Mouse (Mus musculus): Measurements from ENCODE around the gene Tmem91.

The Tmem91 gene

DNA sequence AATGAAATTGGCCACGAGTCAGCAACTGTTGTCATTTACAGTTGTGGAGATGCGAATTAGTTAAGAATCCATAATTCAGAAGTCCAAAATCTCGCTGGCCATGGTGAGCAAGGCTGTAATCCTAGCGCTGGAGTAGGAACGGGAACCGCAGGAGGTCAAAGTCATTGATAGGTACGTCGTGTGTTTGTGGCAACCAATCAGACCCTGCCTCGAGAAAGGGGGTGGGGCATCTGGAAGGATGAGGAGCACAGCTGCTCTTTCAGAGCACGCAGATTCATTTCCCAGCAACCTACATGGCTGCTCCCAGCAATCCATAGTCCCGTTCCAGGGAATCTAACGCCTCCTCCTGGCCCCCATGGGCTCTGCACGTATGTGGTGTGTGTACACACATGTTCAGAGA is 24.9 kb upstream of the Tmem91 start:
- DNase-seq, result no peak

DNA sequence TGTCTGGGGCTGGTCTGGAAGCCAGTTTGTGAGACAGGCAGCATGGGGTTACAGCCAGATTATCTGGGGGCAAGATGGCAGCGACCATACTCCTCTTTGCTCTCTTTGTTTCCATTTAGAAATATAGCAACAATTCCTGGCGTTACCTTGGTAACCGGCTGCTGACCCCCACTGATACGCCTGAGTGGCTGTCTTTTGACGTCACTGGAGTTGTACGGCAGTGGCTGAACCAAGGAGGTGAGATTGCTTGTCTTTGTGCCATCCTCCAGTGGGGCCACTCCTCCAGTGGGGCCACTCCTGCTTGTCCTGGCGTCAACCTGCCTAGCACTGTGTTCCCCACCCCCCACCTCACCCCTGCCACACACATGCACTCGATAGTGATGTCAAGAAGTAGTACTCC is 19.1 kb upstream of the Tmem91 start:
- no peak for DNase-seq

DNA sequence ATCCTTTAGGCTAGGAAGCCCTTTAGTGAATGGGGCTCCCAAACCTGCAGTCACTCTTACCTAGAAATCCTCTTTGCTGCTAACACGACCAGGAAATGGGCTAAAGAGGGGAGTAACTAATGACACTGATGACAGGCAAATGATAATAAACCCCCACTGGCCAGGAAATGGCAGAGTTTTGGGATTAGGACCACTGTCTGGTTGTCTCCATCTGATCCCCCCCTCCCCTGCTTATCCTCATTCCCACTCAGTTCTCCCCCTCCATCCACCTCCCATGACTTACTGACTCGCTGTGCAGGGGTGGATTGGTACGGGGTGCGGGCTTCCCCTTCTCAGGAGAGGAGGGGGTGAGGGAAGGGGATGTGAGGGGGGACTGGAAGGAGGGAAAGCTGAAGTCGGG is 15.1 kb upstream of the Tmem91 start:
- peak in 1 of 2 experiments; percentile 29 for DNase-seq

DNA sequence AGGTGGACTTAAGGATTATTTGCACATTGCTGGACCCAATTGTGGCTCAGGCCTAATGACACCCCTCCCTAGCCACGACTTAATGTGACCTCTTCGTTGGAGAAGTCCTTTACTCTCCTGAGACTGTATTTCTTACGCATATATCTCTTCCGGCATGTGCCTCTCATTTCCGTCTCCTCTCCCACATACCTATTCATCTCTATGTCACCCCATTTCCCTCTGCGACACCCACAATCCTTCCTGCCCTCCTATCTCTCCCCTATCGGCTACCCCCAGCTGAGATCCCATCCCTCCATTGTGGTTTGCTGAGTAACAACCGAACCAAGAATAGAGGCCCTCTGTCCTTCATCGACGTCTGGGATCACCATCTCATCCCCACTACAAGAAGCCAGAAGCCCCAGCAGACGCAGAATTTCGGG is 14.6 kb upstream of the Tmem91 start:
- no peak for DNase-seq

DNA sequence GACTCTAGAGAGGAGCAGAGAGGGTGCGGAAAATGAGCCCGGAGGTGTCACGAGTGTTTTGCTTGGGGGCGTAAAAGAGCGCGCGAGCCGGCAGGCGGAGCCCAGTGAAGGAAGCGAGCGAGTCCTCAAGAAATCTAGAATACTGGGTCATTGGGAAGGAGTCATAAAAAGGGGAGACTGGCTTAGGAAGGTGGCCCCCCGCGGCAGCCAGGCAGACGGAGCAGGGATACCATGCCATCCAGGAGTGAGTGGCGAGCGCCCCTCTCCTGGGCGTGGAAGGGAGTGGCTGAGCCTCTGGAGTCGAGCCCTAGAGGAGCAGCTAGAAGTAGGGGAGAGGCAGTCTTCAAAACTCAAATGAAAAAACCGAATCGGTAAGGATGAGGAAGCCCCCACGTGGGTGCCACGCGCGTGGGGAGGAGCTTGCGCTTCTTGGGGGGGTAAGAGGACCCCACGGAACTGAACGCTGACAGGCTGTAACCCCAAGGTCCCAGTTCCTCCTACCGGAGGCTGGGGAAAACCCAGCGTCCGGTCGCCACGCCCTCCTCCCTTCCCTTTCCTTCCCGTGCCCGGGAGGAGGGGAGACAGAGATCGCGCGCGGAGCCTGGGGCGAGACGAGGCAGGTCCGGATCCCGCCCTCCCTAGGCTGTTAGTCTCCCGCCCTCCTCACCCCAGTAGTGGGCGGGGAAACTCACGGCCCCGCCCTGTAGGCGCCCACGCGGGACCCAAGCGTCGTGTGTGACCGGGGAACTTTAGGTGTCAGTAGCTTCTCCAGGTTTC is 14.0 kb upstream of the Tmem91 start:
- peak; percentile 77 to 92 for DNase-seq

DNA sequence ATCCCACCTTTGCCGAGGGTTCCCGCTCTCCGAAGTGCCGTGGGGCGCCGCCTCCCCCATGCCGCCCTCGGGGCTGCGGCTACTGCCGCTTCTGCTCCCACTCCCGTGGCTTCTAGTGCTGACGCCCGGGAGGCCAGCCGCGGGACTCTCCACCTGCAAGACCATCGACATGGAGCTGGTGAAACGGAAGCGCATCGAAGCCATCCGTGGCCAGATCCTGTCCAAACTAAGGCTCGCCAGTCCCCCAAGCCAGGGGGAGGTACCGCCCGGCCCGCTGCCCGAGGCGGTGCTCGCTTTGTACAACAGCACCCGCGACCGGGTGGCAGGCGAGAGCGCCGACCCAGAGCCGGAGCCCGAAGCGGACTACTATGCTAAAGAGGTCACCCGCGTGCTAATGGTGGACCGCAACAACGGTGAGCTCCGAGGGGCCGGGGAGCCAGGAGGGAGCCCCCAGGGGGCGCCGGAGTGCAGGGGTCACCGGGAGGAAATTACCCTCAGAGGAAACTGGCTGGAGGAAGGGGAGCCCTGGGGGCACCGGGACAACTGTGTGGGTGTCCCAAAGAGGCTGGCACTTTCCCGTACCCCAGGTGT is 12.9 kb upstream of the Tmem91 start:
- peak; percentile 64 to 72 for DNase-seq

DNA sequence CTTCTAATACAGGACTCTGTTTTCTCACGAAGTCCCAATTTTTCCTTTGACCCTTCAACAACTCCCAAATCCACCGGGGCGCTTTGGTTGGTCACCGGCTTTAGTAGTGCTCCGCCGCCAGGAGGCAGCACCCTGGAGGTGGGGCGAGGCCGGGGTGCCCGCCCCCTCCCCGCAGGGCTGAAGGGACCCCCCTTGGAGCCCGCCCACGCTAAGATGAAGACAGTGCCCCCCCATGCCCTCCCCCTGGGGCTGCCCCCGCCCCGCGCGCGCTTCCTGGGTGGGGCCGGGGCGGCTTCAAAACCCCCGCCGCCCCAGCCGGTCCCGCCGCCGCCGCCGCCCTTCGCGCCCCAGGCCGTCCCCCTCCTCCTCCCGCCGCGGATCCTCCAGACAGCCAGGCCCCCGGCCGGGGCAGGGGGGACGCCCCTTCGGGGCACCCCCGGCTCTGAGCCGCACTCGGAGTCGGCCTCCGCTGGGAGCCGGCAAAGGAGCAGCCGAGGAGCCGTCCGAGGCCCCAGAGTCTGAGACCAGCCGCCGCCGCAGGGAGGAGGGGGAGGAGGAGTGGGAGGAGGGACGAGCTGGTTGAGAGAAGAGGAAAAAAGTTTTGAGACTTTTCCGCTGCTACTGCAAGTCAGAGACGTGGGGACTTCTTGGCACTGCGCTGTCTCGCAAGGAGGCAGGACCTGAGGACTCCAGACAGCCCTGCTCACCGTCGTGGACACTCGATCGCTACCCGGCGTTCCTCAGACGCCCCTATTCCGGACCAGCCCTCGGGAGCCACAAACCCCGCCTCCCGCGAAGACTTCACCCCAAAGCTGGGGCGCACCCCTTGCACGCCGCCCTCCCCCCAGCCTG is 11.9 kb upstream of the Tmem91 start, which contains the start of gene Tgfb1:
TSS of gene Tgfb1 (plus strand) at position 323 of the 852 bp plus-strand sequence.
- DNase-seq, result peak; percentile 80 to 89

DNA sequence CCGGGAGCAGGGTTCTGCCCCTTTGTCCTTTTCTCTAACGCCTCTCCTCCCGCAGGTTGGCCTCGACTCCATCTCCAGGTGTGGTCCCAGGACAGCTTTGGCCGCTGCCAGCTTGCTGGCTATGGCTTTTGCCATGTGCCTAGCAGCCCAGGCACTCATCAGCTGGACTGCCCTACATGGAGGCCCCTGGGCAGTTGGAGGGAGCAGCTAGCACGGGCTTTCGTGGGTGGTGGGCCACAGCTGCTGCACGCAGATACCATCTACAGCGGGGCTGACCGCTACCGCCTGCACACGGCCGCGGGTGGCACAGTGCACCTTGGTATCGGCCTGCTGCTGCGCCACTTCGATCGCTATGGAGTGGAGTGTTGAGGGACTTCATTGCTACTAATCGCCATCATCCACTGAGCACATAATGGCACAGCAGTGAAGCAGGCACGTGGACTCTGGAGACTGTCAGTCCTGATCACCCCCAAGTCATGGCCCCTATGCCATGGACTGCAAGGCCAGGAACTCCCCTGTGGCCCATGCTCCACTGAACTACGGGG is 11.0 kb upstream of the Tmem91 start:
- DNase-seq, result peak in 1 of 2 experiments; percentile 40

DNA sequence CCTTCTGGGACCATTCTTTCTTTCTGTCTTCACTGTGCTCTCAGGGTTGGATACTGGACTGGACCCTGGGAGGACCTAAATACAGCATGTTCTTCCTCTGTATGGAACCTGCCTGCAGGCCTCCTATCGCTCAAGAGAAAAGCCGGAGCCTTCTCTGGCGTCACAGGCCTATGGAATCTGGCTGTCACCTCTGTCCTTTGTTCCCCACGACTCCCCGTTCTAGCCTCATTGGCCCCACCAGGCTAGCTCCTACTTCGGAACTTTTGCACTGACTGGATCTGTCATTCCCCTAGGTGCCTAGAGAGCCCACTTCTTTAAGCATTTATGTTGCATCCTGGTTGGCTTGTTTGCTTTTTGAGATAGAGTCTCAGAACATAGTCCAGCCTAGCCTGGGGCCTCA is 9.7 kb upstream of the Tmem91 start:
- no peak for DNase-seq

DNA sequence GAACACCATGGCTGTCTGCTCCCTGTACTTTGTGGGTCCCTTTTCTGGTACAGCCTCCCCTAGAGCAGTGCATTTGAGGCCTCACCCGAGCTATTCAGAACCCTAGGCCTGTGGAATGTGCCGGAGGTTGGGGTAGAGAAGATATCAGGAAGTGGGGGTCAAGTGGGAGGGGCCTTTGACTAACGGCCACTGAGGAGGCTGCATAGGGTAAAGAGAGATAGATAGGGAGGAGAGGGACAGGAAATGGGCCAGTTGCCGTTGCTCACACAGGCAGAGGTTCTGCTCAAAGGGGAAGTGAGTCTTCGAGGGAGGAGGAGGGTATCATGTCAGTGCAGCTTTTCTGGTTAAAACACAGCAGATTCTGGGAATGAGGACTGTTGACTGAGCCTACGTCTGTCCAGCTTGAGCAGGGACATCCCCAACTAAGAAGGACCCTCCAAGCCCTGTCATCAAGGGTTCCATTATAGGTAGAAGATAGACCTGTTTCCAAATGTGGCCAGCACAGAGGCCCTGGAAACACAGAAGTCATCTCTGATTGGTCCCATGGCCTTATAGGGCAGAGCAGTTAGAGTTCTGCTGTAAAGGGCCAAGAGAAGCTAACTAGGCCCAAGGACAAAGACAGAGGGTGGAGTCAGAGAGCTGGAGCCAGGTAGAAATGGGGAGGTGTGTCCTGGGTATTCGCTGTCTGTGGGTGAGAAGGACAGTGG is 8.7 kb upstream of the Tmem91 start:
- DNase-seq, result peak; percentile 55 to 64

DNA sequence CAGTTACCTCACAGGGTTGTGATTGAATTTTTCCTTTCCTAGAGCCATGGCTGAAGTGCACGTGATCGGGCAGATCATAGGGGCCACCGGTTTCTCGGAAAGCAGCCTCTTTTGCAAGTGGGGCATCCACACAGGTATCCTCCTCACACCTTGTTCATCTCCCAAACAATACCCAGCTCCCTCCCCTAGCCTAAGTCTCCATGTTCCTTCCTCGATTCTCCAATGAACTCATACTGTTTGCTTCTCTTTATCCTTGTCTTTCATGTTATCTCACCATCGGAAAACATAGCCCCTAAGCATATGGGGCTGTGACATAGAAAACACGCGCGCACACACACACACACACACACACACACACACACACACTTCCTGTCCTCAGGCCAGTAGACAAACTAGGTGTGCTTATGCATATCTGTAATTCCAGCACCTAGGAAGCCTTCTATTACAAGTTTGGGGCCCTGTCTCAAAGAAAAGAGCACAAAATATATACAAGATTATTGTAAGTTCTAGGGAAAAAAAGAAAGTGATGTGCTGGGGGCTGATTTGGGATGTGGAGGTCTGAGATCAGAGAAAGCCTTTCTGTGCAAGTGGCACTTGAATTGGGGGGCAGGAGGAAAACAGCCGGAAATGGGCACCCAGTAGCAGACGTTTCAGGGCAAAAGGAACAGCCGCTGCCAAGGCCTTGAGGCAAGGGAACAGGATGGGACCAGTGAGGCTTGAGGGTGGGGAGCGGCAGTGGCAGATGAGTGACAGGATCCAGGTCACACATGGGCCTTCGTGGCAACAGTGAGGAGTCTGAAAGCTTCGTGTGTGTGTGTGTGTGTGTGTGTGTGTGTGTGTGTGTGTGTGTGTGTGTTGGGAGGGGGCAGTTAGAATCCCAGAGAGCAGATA is 6.6 kb upstream of the Tmem91 start:
- DNase-seq, result no peak

DNA sequence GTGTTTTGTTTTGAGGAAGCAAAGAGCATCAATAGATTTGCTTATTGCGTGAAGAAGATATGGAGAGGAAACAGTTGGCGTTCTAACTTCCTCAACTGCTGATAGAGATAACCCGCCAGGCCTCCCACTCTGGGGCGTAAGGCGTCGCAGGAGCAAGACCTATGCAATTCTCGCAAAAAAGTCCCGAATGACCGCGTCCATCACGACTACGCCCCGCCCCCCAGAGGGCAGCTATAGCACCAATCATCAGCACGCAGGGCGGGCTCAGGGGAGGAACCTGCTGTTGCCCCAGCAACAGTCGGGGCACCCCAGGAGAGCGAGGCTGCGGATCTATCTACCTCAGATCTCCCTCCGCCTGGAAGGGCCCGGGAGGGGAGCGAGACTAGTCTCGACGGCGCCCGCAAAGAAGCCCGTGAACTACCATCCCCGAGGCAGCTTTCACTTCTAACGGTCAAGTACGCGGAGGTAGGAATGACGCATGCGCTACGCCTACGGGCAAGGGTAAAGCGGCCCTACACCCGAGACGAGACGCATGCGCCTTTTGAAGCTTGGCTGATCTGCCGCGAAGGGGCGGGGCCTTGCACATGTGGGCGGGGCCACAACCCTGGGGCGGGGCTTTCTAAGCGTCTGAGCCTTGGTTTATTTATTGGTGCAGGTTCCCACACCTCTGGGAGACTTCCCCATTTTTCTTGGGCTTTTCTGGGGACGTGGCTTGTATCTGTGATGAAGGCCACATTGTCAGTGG is 5.7 kb upstream of the Tmem91 start, which contains the start of gene B9d2:
TSS of gene B9d2 (plus strand) at position 267 of the 745 bp plus-strand sequence.
- peak; percentile 97 to 98 for DNase-seq

DNA sequence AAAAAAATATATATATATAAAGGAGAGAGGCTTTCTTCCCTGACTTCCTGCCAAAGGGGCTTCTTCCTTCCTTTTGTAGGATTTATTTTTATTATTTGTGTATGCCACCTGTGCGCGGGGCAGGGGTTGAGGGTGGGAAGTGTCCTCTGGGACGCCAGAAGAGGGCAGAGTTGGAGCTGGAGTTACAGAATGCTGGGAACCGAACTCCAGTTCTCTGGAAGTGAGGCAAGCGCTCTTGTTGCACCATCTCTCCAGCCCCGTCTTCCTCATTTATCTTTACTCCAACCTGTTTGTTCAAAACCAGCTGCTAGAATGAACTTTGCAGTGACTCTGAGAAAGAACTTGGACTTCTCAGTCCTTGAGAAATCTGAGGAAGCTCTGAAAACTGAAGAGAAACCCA is 5.0 kb upstream of the Tmem91 start:
- no peak for DNase-seq

DNA sequence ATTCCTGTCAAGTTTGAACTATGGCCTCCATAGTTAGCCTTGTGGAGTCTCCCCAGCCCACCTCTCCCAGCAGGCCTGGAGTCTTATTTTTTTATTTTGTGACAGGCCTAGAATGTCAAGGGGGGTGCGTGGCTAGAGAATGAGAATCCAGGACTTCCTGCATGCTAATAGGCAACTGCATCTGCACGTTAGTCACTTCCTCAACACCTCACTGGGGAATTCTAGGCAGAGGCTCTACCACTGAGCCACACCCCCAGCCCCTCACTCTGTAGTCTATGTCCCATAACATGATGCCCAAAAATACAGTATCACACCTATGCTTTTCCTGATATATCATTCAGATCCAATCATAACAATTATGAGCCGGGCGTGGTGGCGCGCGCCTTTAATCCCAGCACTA is 2.0 kb upstream of the Tmem91 start:
- no peak for DNase-seq

DNA sequence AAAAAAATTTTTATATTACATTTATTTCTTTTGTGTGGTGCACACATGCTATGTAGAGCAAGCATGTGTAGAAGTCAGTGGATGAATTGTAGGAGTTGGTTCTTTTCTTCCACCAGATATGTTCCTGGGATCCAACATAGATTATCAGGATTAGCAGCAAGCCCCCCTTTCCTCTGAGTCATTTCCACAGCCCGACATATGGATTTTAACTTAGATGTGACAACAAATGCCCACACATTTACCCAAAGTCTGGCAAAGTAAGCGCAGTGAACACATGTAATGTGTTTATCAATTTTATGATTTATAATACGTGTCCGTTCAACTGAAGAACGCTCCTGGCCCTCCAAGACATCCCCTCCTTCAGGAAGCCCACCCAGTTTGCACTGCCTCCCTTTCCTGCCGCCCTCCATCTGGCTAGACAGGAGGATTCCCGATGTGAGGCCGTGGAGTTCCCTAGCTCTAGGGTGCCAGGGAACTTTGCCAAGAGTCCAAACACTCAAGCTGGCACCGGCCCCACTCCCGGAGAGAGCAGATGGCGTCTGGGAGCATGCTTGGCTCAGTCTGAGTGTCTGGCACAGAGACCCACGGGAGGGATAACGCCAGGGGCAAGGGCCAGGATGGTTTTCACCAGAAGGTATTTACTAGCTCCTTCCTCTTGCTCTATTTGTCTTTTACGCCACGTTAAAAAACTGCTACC is 1.3 kb upstream of the Tmem91 start:
- peak; percentile 93 to 95 for DNase-seq

DNA sequence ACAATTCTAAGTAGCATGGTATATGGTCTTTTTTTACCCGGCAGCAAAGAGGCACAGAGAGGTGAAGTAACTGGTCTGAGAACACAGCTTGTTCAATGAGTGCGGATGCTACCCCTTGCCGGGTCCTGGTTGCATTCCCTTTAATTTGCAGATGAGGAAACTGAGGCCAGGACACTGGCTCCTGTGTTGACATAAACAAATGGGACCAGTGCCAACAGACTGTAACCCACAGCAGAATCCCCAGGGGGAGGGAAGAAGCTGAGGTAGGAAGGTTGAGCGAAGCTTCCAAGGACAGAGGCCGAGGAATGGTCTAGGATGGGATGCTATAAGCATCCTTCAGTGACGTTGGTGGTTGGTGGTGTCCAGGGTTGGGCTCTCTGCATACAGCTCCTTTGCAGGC is 439 bp upstream of the Tmem91 start:
- no peak for DNase-seq

DNA sequence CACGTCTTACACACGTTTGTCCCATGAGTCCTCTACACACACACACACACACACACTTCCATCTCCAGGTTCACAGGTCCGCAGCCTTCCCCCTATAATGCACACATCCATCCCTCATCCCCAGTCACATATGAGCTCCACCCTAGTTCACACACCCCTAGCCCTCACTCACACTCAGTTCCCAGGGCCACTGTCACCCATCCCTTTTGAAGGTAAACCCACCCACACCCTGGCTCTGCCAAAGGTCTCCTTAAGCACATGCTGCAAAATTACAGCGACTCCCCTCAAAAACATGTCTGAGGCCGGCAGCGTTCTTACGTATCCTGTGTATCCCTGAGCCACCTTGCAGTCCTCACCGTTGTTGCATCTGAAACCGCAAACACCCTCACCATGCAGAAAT is 669 bp downstream of the Tmem91 start:
- DNase-seq, result no peak

DNA sequence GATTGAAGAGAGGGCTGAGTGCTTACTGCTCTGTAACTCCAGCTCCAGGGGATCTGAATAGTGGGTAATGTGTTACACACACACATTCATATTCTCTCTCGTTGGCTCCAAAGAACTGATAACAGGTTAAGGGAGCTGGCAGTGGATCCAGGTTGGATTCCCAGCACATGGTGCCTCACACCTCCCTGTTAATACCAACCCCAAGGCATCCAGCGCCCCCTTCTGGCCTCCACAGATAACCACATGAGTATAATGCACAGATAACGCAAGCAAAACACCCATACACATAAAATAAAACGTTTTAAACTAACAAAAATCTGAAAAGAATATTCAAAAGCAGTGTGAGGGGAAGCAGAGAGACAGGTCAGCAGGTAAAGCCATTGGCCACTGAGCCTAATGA is 2.5 kb downstream of the Tmem91 start:
- peak in 1 of 2 experiments; percentile 32 for DNase-seq

DNA sequence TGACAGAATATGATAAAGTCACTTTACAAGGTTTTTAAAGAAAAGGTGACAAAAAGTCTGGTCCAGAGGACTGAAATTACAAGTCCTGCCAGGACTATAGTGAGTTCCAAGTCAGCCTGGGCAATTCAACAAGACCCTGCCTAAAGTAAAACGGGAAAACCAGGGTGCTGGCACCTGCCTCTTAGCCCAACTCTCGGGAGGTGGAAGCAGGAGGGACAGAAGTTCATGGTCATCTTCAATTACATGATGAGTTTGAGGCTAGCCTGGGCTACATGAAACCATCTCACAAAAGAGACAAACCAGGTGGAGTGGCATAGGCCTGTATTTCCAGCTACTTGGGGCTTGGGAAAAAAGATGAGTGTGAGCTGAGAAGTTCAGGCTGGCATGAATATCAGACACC is 3.3 kb downstream of the Tmem91 start:
- DNase-seq, result no peak

DNA sequence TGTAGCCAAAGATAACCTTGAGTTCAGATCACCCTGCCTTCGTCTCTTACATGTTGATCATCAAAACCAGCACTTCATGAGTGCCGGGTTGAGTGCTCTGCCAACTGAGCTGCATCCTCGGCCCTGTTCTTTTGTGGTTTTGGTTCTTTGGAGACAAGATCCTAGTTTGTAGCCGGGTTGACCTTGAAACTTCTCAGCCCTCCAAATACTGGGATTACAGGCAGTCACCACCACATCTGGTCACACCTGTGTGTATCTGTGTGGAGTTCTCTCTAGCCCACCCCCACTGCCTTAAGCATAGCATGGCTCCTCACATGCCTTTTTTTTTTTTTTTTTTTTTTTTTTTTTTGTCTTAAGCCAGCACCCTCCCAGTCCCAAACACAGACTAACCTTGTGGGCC is 4.9 kb downstream of the Tmem91 start:
- no peak for DNase-seq
